Mouse (Mus musculus) urinary bladder, postnatal 10 days (tissue): ENCODE measurements around the gene Tmem132c.

Experiments
- DNase-seq: peaks from one replicate; pipeline ENCODE4 v3.0.0; 2022; ENCODE audit warnings: low spot score

The Tmem132c gene

DNA sequence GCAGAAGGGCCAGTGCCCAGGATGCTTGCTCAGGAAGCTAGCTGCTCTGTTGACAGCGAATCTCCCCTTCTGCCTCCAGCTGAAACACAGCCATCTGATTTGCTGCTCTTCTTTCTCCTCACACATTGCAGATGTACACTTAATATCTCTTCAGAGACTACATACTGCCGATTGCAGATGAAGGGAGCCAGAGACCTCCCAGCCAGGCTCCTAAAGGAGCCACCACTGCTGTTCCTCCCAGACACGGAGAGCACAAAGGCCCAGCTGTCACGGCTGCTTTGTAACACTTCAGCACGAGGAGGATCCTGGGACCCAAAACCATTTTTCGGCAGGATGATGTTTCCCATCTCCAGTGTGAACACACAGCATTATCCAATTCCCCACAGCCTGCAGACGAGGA lies 255.3 kb downstream of the Tmem132c start:
- DNase-seq = no peak

DNA sequence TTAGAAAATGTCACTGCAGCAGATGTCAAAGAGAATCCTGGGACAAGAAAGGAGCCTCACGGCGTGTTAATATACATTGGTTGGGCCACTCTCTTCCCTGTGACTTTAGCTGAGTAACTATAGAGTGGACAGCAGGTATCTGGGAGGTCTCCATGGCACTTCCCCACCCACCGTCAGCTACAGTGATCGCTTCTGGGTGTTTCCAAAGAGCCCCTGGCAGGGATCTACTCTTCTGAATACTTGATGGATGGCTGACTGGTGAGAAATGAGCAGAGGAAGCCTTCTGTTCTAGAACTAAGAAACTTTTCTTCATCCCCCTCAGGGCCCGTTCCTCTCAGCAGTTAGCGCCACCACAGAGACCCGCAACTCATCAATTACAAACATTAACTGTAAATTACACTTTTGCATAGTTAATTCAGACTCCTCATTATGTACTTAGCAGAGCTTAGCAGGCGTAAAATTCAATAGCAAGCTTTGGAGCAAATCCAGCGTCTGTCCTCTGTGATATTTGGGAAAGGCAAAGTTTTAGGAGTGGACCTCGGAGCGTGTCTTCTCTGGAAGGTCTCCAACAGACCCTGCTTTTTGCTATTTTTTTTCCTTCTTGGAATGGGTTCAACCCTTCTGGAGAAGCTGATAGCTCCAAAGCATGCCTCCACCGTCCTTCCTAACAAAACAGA lies 257.7 kb downstream of the Tmem132c start:
- DNase-seq = no peak

DNA sequence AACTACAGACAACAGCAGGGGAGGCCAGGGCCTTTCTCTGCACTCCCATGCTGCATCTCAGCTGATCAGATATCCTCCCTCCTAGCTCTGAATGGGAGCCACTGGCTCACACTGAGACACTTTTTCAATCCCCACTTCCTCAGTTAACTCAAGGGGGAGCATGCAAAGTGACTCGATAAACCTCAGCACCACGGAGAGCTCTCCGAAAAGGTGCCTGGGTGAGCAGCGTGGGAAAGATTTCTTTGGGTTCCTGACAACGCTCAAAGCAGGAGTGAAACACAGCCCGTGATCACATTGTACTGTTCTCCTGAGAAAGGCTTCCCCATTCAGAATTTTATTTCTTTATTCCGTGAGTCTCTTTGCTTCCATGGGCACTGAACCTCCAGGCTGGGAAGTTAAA lies 261.2 kb downstream of the Tmem132c start:
- no peak for DNase-seq

DNA sequence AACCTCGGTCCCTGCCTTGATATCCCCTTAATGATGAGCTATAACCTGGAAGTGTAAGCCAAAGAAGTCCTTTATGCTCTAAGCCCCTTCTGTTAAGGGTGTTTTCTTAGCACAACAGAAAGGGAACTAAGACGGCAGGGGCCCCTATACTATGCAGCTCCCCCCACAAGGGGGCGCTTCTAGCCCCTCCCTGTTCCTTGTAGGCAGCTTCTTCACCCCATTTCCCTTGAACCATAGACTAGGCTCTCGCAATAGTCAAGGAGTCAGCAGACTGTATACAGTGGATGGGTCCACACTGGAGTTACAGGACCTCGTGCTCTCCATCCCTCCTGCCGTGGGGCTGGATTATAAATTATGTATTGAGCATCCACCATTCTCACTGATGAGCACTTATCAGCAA lies 264.1 kb downstream of the Tmem132c start:
- DNase-seq = no peak

DNA sequence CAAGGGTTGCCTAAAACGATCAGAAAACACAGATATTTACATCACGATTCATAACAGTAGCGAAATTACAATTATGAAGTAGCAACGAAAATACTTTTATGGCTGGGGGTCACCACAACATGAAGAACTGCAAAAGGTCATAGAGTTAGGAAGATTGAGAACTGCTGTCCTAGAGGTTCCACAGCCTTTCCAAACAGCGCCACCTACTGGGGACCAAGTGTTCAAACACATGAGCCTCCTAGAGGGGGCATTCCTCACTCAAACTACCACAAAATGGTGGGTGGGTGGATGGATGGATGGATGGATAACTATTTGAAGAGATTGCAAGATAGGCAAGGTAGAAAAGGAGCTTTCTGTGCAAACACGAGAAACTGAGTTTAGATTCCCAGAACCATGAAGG lies 270.0 kb downstream of the Tmem132c start:
- no peak for DNase-seq

DNA sequence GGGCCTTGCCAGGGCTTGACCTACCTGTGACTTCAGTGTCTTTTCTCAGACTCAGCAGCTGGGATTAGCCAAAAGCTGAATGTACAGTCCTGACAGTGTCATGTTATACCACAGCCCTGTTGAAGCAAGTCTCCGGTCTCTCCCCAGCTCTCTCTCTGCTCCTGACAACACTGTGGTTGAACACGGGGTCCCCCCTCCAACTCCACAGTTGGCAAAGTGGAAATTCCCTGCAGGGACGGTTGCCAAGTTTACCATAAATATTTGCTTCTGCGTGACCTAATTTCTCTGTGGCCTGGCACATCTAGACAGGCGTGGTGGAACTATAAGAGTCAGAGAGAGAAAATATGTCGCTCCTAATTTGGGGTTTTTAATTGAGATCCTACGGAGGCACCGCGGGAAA lies 274.4 kb downstream of the Tmem132c start:
- no peak for DNase-seq

DNA sequence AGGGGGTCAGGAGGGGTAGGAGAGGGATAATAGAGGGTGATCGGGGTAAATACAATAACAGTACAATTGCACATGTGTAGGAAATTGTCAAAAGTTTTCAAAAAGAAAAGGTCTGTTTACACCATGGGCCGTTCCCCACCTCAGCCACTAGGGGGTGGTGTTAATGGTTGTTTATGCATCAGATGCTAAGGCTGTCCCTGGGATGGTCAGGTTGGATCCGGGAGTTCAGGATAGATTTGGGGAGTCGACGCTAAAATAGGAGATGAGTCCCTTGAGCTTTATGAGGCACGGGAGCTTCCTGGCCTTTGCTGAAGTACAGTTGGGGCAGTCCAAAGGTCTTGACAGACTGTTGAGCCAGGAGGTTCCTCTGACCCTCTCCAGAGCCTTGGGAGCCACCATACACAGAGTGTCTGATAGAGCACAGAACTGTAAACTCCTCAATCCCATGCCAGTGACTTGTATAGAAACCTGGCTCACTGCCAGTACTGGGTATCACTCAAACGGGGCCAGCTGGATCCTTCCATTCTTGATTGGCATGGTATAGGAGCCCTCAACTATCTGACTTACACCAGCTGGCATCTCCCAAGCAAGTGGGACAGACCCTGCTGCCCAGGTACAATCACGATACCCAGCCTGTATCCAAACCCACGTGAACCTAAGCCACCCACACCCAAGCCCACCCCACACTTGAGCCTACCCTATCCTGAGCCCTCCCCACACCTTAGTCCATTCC lies 281.3 kb downstream of the Tmem132c start:
- DNase-seq = no peak

DNA sequence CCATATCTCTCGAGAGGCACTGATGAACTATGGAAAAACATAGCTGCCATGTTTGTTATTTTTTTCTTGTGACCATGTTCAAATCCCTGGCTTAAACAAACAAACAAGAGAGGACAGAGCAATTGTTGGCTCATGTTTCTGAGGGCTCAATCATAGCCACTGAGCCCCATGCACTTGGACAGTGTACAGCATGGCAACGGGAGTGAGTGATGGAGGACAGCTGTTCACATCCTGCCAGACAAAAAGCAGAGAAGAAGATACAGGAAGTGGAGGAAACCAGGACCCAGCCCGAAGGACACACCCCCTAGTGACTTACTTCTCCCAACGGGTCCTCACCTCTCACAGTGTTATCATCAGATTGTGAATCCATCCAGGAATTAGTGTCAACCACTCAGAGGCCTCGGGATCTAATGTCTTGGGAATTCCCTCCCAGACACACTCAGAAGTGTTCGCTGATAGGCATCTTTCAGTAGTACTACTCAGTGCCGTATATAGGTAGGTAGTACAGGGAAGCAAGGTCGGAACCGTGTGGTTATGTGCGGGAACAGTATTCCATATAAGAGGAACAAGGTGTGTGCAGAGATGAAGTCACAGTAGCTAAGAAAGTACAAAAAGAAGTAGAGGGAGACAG lies 285.9 kb downstream of the Tmem132c start:
- DNase-seq = no peak

DNA sequence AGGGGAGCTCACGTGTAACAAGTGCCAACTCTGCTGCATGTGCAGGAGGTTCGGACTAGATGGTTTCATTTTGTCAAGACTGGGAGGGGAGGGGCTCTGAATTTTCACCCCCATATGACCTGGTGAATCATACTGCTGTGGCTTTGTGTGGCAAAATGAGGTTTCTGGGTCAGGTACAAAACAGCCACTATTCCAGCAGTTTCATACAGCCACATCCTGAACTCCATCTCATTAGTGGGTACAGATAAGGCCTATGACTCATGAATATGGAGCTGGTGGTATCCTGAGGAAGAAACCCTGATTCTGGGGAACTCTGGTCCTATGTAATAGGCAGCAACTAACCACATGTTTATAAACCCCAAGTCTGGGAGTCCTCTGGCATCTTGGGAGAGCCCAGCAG lies 295.9 kb downstream of the Tmem132c start:
- DNase-seq = no peak

DNA sequence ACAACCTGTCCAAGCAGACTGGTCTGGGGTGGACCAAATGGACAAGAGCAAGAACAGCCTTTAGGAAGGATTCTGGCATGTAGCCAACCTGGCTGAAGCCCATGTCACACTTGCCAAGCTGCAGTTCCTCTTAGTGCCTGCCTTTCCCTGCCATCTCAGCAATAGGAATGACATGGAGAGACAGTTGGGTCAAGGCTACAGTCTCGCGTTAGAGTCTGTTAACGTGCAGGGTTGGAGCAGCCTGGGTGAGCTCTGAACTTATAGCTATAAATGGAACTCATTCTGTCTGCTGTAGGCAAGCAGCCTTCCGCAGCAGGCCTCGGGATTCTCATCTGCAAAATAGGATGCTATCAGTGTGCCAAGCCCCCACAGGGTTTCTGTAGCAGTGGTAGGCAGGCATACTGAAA lies 305.0 kb downstream of the Tmem132c start:
- no peak for DNase-seq

DNA sequence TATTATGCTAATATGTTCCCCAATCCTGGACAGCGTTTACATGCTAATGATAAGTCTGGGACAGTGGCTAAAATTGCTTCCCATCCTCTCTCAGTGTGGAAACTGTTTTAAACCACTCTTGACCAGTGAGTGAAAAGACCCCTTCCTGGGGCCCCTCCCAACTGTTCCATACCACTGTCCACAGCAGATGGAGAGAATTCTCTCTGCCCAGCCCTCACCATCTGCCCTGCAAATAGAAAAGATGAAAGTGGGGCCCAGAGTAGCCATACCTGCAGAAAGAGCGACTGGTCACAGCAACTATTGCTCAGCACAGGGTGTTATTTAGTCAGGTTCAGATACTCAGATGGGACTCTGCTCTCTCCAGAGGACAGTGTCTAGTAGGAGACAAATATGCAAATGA lies 306.5 kb downstream of the Tmem132c start:
- DNase-seq = no peak

DNA sequence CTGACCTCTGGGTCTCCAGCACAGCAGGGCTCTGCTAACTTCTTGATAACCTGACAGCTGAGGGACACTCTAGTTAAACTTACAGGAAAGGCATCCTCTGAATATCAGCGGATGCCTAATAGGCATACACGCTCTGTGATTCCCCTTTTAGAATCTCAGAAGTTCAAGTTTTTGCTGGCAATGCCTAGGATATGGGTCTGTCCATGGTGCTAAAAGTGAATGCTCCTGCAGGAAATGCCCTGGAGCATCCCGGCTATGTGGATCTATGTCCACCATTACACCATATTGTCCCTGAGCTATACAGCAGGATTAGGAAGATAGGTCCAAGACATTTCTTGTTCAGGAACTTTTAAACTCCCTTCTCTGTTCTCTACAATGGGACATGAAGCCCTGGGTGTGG lies 319.5 kb downstream of the Tmem132c start:
- DNase-seq = no peak

DNA sequence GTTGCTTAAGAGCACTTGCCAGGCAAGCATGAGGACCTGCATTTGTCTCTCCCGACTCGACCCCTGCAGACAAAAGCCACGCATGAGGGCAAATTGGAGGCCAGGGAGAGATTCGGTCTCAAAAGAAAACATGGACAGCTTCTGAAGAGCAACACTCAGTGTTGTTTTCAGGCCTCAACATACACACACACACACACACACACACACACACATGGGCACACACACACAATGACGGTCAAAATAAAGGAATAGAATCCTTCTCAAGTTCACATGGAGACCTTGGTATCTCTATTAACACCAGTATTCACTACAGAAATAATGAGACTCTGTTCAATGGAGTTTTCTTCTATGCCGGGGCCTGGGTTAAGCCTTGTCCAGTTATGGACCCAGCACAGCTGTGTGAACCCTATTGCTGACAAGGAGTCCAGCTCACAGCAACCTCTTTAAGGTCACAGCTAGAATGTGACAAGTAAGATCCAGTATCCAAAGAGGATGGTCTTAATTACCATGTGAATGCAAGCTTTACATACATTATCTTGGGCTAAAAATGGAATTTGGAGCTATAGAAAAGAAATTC lies 325.6 kb downstream of the Tmem132c start:
- DNase-seq = no peak

DNA sequence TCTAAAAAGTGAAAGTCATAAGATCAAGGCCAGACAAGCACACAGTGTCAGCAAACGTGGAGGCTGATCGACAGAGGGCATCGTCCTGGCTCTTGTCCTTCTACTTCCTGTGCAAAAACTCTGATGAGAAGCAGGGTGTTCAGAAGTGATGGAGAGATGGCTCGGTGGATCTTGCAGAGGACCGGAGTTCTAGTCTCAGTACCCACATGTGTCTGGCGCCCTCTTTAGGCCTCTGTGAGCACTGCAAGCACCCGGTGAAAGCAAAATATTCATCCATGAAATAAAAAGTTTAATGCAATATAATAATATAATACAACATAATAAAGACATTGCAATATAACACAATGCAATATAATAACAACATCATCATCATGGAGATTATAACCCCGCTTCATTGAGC lies 335.8 kb downstream of the Tmem132c start:
- DNase-seq = no peak

DNA sequence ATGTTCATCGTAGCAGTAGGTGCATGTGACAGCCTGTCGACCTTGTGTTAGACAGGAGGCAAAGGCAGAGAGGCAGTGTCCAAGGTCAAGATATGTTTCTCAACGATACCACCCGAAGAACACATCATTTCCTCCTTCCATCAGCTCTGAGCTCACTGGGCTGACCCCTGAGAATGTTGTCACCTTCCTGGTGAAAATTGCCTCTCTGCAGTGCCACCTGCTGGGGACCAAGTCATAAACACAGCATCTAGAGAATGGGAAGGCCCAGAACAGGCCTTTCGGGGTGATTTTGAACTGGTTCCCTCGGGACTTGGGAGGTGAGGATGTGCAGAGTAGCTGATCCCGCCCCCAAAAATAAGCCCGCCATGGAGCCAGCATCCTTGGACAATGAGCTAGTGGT lies 342.1 kb downstream of the Tmem132c start:
- no peak for DNase-seq

DNA sequence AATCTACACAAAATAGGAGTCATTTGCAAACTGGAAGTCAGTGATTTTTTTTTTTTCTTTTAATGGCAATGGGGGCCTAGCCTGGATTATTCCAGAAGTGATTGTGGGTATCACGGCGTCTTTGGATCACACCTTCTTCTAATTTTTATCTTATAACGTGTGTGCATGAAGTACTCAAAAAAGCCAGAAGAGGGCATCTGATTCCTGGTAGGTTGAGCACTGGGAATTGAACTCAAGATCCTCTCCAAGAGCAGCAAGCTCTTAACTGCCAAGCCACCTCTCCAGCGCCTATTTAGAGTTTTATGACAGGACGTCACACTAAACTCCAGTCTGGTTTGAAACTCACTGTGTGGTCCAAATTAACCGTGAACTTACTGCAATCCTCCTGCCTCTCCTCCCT lies 346.2 kb downstream of the Tmem132c start:
- DNase-seq = no peak

DNA sequence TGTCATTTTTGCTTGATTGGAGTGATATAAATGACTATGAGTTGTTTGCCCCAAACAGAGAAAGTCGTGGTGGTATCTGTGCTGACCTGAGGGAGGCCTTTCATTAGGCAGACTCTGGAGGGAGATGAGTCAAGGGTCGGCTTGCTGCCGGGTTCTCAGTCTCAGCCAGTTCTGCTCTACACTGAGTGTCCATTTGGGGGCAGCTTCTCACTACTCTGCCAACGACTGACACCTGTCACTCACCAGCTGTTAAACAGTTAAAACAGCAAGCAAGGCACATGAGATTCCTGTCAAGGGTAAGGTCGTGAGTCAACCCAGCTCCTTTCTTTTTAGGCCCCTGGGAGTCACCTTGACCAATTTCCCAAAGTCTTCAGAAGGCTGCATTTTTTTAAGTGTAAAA lies 350.8 kb downstream of the Tmem132c start:
- no peak for DNase-seq

DNA sequence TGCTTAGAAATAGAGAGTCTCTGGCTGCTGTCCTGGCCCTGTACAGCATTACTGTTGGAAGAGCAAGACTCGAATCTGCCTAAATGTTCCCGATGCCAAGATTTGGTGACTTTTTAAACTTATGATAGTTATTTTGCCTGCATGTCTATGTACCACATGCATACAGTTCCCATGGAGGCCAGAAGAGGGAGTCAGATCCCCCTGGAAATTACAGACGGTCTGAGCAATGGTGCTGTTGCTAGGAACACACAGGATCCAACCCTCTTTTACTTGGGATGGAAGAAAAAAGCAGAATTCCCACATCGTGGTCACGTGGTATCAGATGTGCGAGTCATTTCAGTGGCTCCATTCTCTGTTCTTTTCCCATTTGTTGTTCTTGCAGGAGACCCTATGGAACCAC lies 351.2 kb downstream of the Tmem132c start:
- DNase-seq = no peak

DNA sequence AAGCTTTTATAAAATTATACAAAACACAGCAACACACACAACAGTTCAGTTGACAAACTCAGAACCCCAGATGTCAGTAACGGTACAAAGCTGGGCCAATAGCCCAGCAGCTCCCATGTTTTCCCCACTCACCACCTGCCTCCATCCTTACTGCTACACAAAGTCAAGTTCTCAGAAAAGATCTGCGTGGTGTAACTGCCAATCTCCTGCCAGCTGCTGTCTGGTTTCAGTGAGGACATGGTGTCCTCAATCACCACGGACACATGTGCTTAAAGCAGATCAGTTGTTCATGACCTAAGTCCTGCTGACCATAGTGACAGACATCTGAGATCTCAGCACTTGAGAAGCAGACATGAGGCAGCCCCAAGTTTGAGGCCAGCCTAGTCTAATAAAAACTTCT lies 354.1 kb downstream of the Tmem132c start:
- DNase-seq = no peak

DNA sequence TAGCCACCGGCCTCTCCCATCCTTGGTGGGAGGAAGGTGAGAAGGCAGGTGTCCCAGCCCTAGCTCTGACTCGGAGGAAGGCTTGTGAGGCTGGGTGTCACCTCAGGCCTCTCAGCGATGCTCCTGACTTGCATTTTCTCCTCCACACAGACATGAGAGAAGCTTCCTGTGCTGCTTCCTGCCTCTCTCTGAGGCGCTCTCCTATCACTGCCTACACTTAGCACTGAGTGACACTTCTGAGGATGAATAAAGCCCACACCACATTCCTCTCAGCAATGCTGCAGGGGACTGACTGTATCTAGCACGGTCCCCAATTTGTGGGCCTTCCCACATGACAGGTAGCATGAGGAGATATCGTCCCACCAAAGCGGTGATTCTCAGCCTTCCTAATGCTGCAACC lies 355.3 kb downstream of the Tmem132c start:
- no peak for DNase-seq

DNA sequence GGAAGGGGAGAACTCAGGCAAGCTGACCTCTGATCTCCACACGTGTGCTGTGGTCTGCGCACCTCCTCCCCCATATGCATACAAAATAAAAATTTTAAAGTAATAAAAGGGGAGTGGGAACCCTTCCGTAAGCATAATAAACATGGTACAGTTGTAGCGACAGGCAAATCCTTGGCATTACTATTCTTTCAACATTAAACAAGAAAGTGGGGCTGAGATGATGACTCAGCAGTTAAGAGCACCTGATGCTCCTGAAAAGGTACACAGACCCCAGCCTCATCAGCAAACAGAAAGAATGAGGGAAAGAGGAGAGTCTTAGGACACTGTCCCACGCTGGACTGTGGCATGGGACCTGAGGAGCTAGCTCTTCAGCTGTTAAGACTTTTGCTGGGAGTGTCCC lies 361.4 kb downstream of the Tmem132c start:
- DNase-seq = no peak

DNA sequence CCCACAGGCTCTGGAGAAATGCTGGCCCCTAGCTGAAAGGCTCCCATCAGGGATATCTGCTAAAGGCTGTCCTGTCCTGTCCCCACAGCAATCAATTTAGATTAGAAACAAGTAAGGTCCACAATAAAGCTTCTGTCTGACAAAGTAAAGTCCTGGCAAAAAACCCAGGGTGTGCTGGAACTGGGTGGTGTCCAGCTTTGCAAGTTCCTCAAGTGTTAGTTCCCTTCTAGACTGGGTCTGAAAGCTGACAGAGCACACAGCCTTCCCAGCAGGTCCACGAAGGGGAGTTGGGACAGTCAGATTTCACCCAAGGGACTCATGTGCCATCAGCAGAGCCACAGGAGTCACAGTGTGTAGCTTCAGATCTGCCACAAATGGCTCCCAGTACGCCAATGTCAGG lies 365.9 kb downstream of the Tmem132c start:
- no peak for DNase-seq

DNA sequence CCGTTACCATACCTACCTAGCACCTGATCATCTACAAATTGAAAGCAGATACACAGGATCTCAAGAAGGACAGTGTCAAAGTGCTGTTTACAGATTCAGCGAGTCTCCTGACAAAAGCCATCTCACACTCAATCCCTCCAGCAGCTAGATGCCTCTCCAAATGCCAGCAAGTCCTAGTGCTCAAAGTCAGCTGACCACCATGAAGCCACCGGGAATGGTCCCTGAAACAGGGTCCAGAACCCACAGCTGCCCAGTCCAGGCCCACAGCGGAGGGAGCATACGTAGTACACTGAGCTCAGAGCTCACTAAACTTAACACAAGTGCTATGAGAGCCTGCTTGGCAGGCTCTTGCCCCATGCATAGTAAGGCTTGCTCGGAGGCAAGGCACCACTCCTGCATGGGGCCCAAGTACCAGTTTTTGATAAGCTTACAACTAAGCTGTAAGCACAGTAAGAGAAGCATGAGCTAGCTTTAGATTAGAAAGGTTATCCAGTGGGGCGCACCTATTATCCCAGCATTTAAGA lies 367.6 kb downstream of the Tmem132c start:
- DNase-seq = no peak
